Mouse (Mus musculus): ENCODE measurements around the gene Gm13212.
"Not testable (repeated sequence)": the region's sequence is repeated elsewhere in the genome, so short reads cannot be mapped to it uniquely, and the experiment has no call there.

- TF ChIP-seq ZNF384 (IDR thresholded peaks at IDR 0.05; ENCODE audit: low read depth, low read length); CHD2 (IDR thresholded peaks at IDR 0.05; ENCODE audit: low read length); POLR2A (IDR thresholded peaks at IDR 0.05; ENCODE audit: control insufficient read depth in 1 of 2, insufficient read depth in 1 of 2, low read depth in 1 of 2, low read length in 2 of 2, poor library complexity in 1 of 2): not testable (repeated sequence)
These were observed 55.6 kb downstream of the Gm13212 start for GRCm38 (mm10) chr4:145640416-145641185.
